ENCODE assay signal across 17 mouse cellular contexts in the genomic region with DNA sequence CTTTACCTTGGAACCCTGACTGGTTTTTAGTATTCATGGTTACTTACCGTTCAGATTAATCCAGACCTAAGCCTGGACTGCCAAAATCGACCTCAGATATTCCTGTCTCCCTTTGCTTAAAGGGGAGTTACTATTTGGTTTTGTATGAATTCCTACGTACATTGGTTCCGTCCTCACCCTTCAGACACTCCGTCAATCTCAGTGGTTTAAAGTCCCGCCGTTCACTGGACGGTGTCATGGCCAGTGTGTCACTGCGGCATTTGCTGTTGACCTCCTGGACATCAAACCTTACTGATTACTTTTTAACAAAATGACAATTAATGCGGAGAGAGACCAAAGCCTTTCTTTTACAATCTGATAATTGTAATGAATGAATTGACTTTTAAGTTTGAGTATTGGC.
"Had no signal": no experiment of that assay in that cellular context is flagged by ENCODE, and none has a peak within 500 bp of the region (broad histone marks: within the 10 kb centered on the region; RNA-seq: fewer than 3 reads in every experiment).

No protein-coding gene starts in this region.

- H3K9me3 ChIP-seq: lung, embryonic 15.5 days; megakaryocyte, embryonic 14.5 days; midbrain, embryonic 13.5 days; midbrain, embryonic 15.5 days; neural tube, embryonic 12.5 days; stomach, embryonic 15.5 days had no signal

- ATAC-seq: lung, postnatal 0 days; midbrain, embryonic 13.5 days; midbrain, embryonic 15.5 days had no signal

- H3K4me1 ChIP-seq: neural tube, embryonic 12.5 days; stomach, embryonic 15.5 days had no signal

- H3K27me3 ChIP-seq: lung, embryonic 15.5 days; megakaryocyte, embryonic 14.5 days; midbrain, embryonic 13.5 days; midbrain, embryonic 15.5 days; neural tube, embryonic 12.5 days; stomach, embryonic 15.5 days had no signal

- DNase-seq: lung, adult 2 months; lung, postnatal 14 days; lung, postnatal 36 days; right cerebral cortex, postnatal 14 days; thymus, adult 2 months; thymus, postnatal 25 days; thymus, postnatal 4 days had no signal

- H3K4me2 ChIP-seq: lung, embryonic 15.5 days; midbrain, embryonic 11.5 days; midbrain, embryonic 13.5 days; midbrain, embryonic 15.5 days; neural tube, embryonic 12.5 days; stomach, embryonic 15.5 days had no signal

- H3K27ac ChIP-seq: lung, embryonic 15.5 days; macrophage; midbrain, embryonic 13.5 days; midbrain, embryonic 15.5 days; neural tube, embryonic 12.5 days; stomach, embryonic 15.5 days; stomach, postnatal 0 days had no signal

- H3K9ac ChIP-seq: lung, embryonic 15.5 days; midbrain, embryonic 13.5 days; midbrain, embryonic 15.5 days; neural tube, embryonic 12.5 days; stomach, embryonic 15.5 days had no signal

- H3K4me3 ChIP-seq: lung, embryonic 15.5 days; megakaryocyte, embryonic 14.5 days; midbrain, embryonic 13.5 days; midbrain, embryonic 15.5 days; neural tube, embryonic 12.5 days; stomach, embryonic 15.5 days had no signal

- H3K36me3 ChIP-seq: lung, embryonic 15.5 days; midbrain, embryonic 13.5 days; midbrain, embryonic 15.5 days; neural tube, embryonic 12.5 days; stomach, embryonic 15.5 days had no signal
